Mouse (Mus musculus) liver, embryonic 16.5 days (tissue): ENCODE data around the gene Fopnl. TPM values are rescaled to one million over a fixed set of nuclear protein-coding genes. Genes with fewer than 3 reads are reported as not detected.
A peak's percentile ranks its signal among the peaks of the same experiment; 100 is the strongest.

Experiments
- ATAC-seq: fragments of 200-750 bp; cut with Nextera tagmentation; 2 replicates; pipeline ENCODE4 v1.8.0; 2017; ENCODE audit warnings: low read depth, mild to moderate bottlenecking, moderate number of reproducible peaks, moderate library complexity
- H3K27ac ChIP-seq: fragments of 300-500 bp; sonication (generic); 2 replicates; pipeline ENCODE4 v1.5.1; 2014; ENCODE audit warnings: mild to moderate bottlenecking, low read length
- H3K27me3 ChIP-seq: fragments of 300-500 bp; sonication (generic); 2 replicates; pipeline ENCODE4 v1.6.1; 2014; ENCODE audit warnings: low read depth, low read length, mixed read lengths; ENCODE audit not compliant: control insufficient read depth, insufficient read depth
- H3K36me3 ChIP-seq: fragments of 300-500 bp; sonication (generic); 2 replicates; pipeline ENCODE4 v1.6.1; 2014; ENCODE audit warnings: mild to moderate bottlenecking; ENCODE audit not compliant: control insufficient read depth, insufficient read depth
- H3K4me1 ChIP-seq: fragments of 300-500 bp; sonication (generic); 2 replicates; pipeline ENCODE4 v1.6.1; 2014; ENCODE audit warnings: low read depth, low read length, mixed read lengths; ENCODE audit not compliant: control insufficient read depth
- H3K4me2 ChIP-seq: fragments of 300-500 bp; sonication (generic); 2 replicates; pipeline ENCODE4 v1.6.1; 2014; ENCODE audit warnings: low read depth, low read length, mixed read lengths
- H3K4me3 ChIP-seq: fragments of 300-500 bp; sonication (generic); 2 replicates; pipeline ENCODE4 v1.5.1; 2014; ENCODE audit warnings: low read depth, mild to moderate bottlenecking, low read length
- H3K9ac ChIP-seq: fragments of 300-500 bp; sonication (generic); 2 replicates; pipeline ENCODE4 v1.6.1; 2014; ENCODE audit warnings: low read depth, low read length
- H3K9me3 ChIP-seq: fragments of 300-500 bp; sonication (generic); replicated peaks from 2 replicates; pipeline ENCODE4 v1.6.1; 2016; ENCODE audit warnings: low read length; ENCODE audit not compliant: control insufficient read depth
- WGBS: fragments of 180-500 bp; shearing (Covaris S2); extraction: QIAGEN DNeasy Blood & Tissue Kit; methylation state at CpG from one replicate; pipeline ENCODE4 v1.1.7; 2014; ENCODE audit not compliant: insufficient replicate concordance; 5-methylcytosine and 5-hydroxymethylcytosine counted together
- polyA plus RNA-seq: library from polyadenylated mRNA; unstranded; fragments of >200 nt; fragmentation: Nextera tagmentation; extraction: Ambion mirVana; gene quantifications from 2 replicates; pipeline ENCODE4 v1.2.1, GENCODE M21; 2015

Gene Fopnl
- polyA plus RNA-seq: 52.8 and 59.7 TPM in 2 replicates

- 2% methylated on average over 51 of the region's 51 CpGs for WGBS
- Histone ChIP-seq H3K9me3 (no peaks in the 10 kb centered on the region), H3K4me3 (peak within 1 kb of the TSS; percentile 81), H3K27me3 (no peaks in the 10 kb centered on the region), H3K36me3 (peaks cover 3% of the 10 kb centered on the region), H3K27ac (peak within 1 kb of the TSS; percentile 80), H3K4me1 (peaks cover 14% of the 10 kb centered on the region), H3K4me2 (peak within 1 kb of the TSS; percentile 90), H3K9ac (peak within 1 kb of the TSS; percentile 79)
- peak; percentile 100 for ATAC-seq
Measured at GRCm38 (mm10) chr16:14316884-14317876, at the start of gene Fopnl. TSS of gene Fopnl (minus strand) at chr16:14317405.

- no peak for ATAC-seq
- no peaks in the 10 kb centered on the region for H3K36me3 ChIP-seq
- no peaks in the 10 kb centered on the region for H3K27me3 ChIP-seq
- H3K4me3 ChIP-seq: no peak overlapping the region
- no peak overlapping the region for H3K9ac ChIP-seq
- no peaks in the 10 kb centered on the region for H3K9me3 ChIP-seq
- peaks cover 24% of the 10 kb centered on the region for H3K4me1 ChIP-seq
- WGBS: 83% methylated on average over 1 of the region's 1 CpGs
- H3K4me2 ChIP-seq: no peak overlapping the region
- H3K27ac ChIP-seq: no peak overlapping the region
Measured at GRCm38 (mm10) chr16:14366017-14366416, 48.8 kb upstream of the Fopnl start.

GRCm38 (mm10) chr16:14365457-14365856 is 48.3 kb upstream of the Fopnl start:
- H3K9ac ChIP-seq: no peak overlapping the region
- no peak overlapping the region for H3K4me3 ChIP-seq
- peaks cover 26% of the 10 kb centered on the region for H3K4me1 ChIP-seq
- ATAC-seq: no peak
- H3K27ac ChIP-seq: no peak overlapping the region
- no peaks in the 10 kb centered on the region for H3K27me3 ChIP-seq
- H3K4me2 ChIP-seq: no peak overlapping the region
- H3K9me3 ChIP-seq: no peaks in the 10 kb centered on the region
- H3K36me3 ChIP-seq: no peaks in the 10 kb centered on the region
- 13% methylated on average over 4 of the region's 4 CpGs for WGBS

- no peak overlapping the region for H3K9ac ChIP-seq
- no peak for ATAC-seq
- no peaks in the 10 kb centered on the region for H3K27me3 ChIP-seq
- no peaks in the 10 kb centered on the region for H3K36me3 ChIP-seq
- H3K4me1 ChIP-seq: peaks cover 26% of the 10 kb centered on the region
- no peaks in the 10 kb centered on the region for H3K9me3 ChIP-seq
- no peak overlapping the region for H3K27ac ChIP-seq
- no peak overlapping the region for H3K4me3 ChIP-seq
- 47% methylated on average over 6 of the region's 6 CpGs for WGBS
- H3K4me2 ChIP-seq: no peak overlapping the region
Measured at GRCm38 (mm10) chr16:14364066-14364465, 46.9 kb upstream of the Fopnl start.

- Histone ChIP-seq H3K4me3 (no peak overlapping the region), H3K4me2 (no peak overlapping the region), H3K27ac (no peak overlapping the region), H3K9ac (no peak overlapping the region), H3K36me3 (no peaks in the 10 kb centered on the region), H3K4me1 (peaks cover 26% of the 10 kb centered on the region), H3K27me3 (no peaks in the 10 kb centered on the region), H3K9me3 (no peaks in the 10 kb centered on the region)
- WGBS: 15% methylated on average over 3 of the region's 3 CpGs
- ATAC-seq: no peak
Measured at GRCm38 (mm10) chr16:14363496-14363895, 46.3 kb upstream of the Fopnl start.

- 16% methylated on average over 7 of the region's 7 CpGs for WGBS
- peak overlapping the region; percentile 83 for H3K4me2 ChIP-seq
- no peak for ATAC-seq
- peak overlapping the region; percentile 64 for H3K9ac ChIP-seq
- H3K27me3 ChIP-seq: no peaks in the 10 kb centered on the region
- no peaks in the 10 kb centered on the region for H3K36me3 ChIP-seq
- H3K27ac ChIP-seq: no peak overlapping the region
- peaks cover 26% of the 10 kb centered on the region for H3K4me1 ChIP-seq
- peak overlapping the region; percentile 75 for H3K4me3 ChIP-seq
- no peaks in the 10 kb centered on the region for H3K9me3 ChIP-seq
Measured at GRCm38 (mm10) chr16:14362099-14362820, 45.1 kb upstream of the Fopnl start.

GRCm38 (mm10) chr16:14361362-14362098 is 44.3 kb upstream of the Fopnl start, which contains the start of gene Abcc1:
TSS of gene Abcc1 (plus strand) at chr16:14361558.
- Histone ChIP-seq H3K27me3 (no peaks in the 10 kb centered on the region), H3K36me3 (no peaks in the 10 kb centered on the region), H3K9me3 (no peaks in the 10 kb centered on the region), H3K4me1 (peaks cover 26% of the 10 kb centered on the region), H3K4me2 (peak within 1 kb of the TSS; percentile 83), H3K27ac (no peak within 1 kb of the TSS), H3K4me3 (peak within 1 kb of the TSS; percentile 75), H3K9ac (peak within 1 kb of the TSS; percentile 64)
- ATAC-seq: peak; percentile 93
- 2% methylated on average over 50 of the region's 64 CpGs for WGBS

- H3K4me1 ChIP-seq: peaks cover 26% of the 10 kb centered on the region
- no peak for ATAC-seq
- H3K27me3 ChIP-seq: no peaks in the 10 kb centered on the region
- no peaks in the 10 kb centered on the region for H3K36me3 ChIP-seq
- peak overlapping the region; percentile 64 for H3K9ac ChIP-seq
- no peak overlapping the region for H3K27ac ChIP-seq
- no peaks in the 10 kb centered on the region for H3K9me3 ChIP-seq
- peak overlapping the region; percentile 75 for H3K4me3 ChIP-seq
- 4% methylated on average over 7 of the region's 7 CpGs for WGBS
- peak overlapping the region; percentile 83 for H3K4me2 ChIP-seq
Measured at GRCm38 (mm10) chr16:14360931-14361330, 43.7 kb upstream of the Fopnl start.
